Comparison of ENCODE assay signal across 8 mouse cellular contexts in the genomic region with DNA sequence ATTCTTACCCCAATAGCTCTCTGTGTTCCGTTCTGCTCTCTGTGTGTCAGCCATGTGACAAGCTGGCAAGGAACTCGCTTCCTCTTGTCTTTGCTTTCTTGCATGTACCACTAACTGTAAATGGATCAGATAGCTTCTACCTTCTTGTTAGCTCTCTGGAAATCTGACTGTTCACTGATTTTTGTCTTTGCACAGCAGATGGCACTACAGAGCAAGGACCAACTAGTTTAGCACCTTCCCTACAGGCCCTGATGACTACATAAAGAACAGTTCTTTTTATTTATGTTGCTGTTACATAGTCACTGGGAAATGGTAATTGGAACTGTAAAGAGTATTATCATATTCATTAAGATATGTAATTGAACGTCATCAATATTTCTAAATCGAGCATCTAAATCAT.
DNase-seq lines count a peak whose midpoint lies in the region; ATAC-seq and TF ChIP-seq lines count a peak whose summit lies in the region.
"Had no signal": no experiment of that assay in that cellular context is flagged by ENCODE, and none has a peak within 500 bp of the region (broad histone marks: within the 10 kb centered on the region; RNA-seq: fewer than 3 reads in every experiment).

No protein-coding gene starts in this region.

- ATAC-seq in intestine, postnatal 0 days = no peak
- no peak for ATAC-seq in intestine, embryonic 16.5 days
- ATAC-seq in embryonic facial prominence, embryonic 14.5 days (ENCODE audit: low read depth) = no peak

- H3K4me2 ChIP-seq in intestine, postnatal 0 days (replicated peaks; ENCODE audit: low read depth) = no peak overlapping the region
- no peak overlapping the region for H3K4me2 ChIP-seq in intestine, embryonic 16.5 days (ENCODE audit: low read depth, low read length)
- H3K4me2 ChIP-seq in embryonic facial prominence, embryonic 14.5 days (ENCODE audit: low read depth, low read length) = no peak overlapping the region

- no peak overlapping the region for H3K9ac ChIP-seq in intestine, postnatal 0 days (ENCODE audit: low read depth, low read length)
- no peak overlapping the region for H3K9ac ChIP-seq in intestine, embryonic 16.5 days (ENCODE audit: low read depth, low read length)
- no peak overlapping the region for H3K9ac ChIP-seq in embryonic facial prominence, embryonic 14.5 days (ENCODE audit: low read depth, low read length)
- H3K9ac ChIP-seq: liver, embryonic 14.5 days had no signal

- no peak overlapping the region for H3K27ac ChIP-seq in intestine, postnatal 0 days (ENCODE audit: low read depth, low read length)
- no peak overlapping the region for H3K27ac ChIP-seq in intestine, embryonic 16.5 days (ENCODE audit: low read length)
- no peak overlapping the region for H3K27ac ChIP-seq in embryonic facial prominence, embryonic 14.5 days (replicated peaks; ENCODE audit: low read depth, low read length)
- H3K27ac ChIP-seq: liver, embryonic 14.5 days had no signal

- no peaks in the 10 kb centered on the region for H3K4me1 ChIP-seq in intestine, postnatal 0 days (replicated peaks; ENCODE audit: control insufficient read depth, insufficient read depth, low read length)
- H3K4me1 ChIP-seq in intestine, embryonic 16.5 days (ENCODE audit: control insufficient read depth, insufficient read depth, low read length) = no peaks in the 10 kb centered on the region
- H3K4me1 ChIP-seq in embryonic facial prominence, embryonic 14.5 days (ENCODE audit: control insufficient read depth, insufficient read depth, low read length) = no peaks in the 10 kb centered on the region

- DNase-seq in 3T3-L1 (ENCODE audit: low read depth, low spot score) (peak; percentile 34), NIH3T3 (ENCODE audit: low read depth) (peak; percentile 48)
- peak; percentile 35 for DNase-seq in embryonic facial prominence, embryonic 14.5 days (ENCODE audit: low spot score)
- DNase-seq in B cell, adult 2 months = no peak
- no peak for DNase-seq in Muller cell, postnatal 12 days (ENCODE audit: inconsistent ontology term)

- 69% methylated on average over 4 of the region's 4 CpGs for WGBS in intestine, postnatal 0 days
- 71% methylated on average over 4 of the region's 4 CpGs for WGBS in intestine, embryonic 16.5 days
- WGBS in embryonic facial prominence, embryonic 14.5 days = 66% methylated on average over 4 of the region's 4 CpGs

- no peak overlapping the region for H3K4me3 ChIP-seq in intestine, postnatal 0 days (ENCODE audit: low read depth, low read length)
- no peak overlapping the region for H3K4me3 ChIP-seq in intestine, embryonic 16.5 days (ENCODE audit: low read length)
- no peak overlapping the region for H3K4me3 ChIP-seq in embryonic facial prominence, embryonic 14.5 days (ENCODE audit: low read depth, low read length)

- H3K27me3 ChIP-seq in intestine, postnatal 0 days (replicated peaks; ENCODE audit: control insufficient read depth, insufficient read depth, low read length) = no peaks in the 10 kb centered on the region
- no peaks in the 10 kb centered on the region; the same call in 1 of the 2 replicates for H3K27me3 ChIP-seq in intestine, embryonic 16.5 days (replicated peaks; ENCODE audit: control insufficient read depth, insufficient read depth, low read length)
- no peaks in the 10 kb centered on the region for H3K27me3 ChIP-seq in embryonic facial prominence, embryonic 14.5 days (replicated peaks; ENCODE audit: control insufficient read depth, insufficient read depth, low read length)

- H3K9me3 ChIP-seq in intestine, postnatal 0 days (ENCODE audit: control insufficient read depth) = no peaks in the 10 kb centered on the region
- H3K9me3 ChIP-seq in intestine, embryonic 16.5 days (ENCODE audit: control insufficient read depth, low read length) = no peaks in the 10 kb centered on the region
- H3K9me3 ChIP-seq in embryonic facial prominence, embryonic 14.5 days (ENCODE audit: control insufficient read depth, low read length) = no peaks in the 10 kb centered on the region

- peak; percentile 51 for TF ChIP-seq CTCF in intestine, postnatal 0 days (IDR thresholded peaks at IDR 0.05; ENCODE audit: low read depth)

- H3K36me3 ChIP-seq in intestine, postnatal 0 days (ENCODE audit: control insufficient read depth, insufficient read depth) = no peaks in the 10 kb centered on the region
- no peaks in the 10 kb centered on the region for H3K36me3 ChIP-seq in intestine, embryonic 16.5 days (ENCODE audit: control insufficient read depth, insufficient read depth, low read length)
- H3K36me3 ChIP-seq in embryonic facial prominence, embryonic 14.5 days (ENCODE audit: control insufficient read depth, insufficient read depth, low read length) = no peaks in the 10 kb centered on the region

Comparison
In these comparisons a context has a peak if more than half of its experiments do, and no peak if none do; other contexts are left out.
1. DNase-seq: peak in 3T3-L1 (single experiment), NIH3T3 (single experiment) and embryonic facial prominence, embryonic 14.5 days (single experiment); none in B cell, adult 2 months (0 of 2) and Muller cell, postnatal 12 days (single experiment).